Mouse (Mus musculus): ENCODE data around the gene Tlk2.

DNA sequence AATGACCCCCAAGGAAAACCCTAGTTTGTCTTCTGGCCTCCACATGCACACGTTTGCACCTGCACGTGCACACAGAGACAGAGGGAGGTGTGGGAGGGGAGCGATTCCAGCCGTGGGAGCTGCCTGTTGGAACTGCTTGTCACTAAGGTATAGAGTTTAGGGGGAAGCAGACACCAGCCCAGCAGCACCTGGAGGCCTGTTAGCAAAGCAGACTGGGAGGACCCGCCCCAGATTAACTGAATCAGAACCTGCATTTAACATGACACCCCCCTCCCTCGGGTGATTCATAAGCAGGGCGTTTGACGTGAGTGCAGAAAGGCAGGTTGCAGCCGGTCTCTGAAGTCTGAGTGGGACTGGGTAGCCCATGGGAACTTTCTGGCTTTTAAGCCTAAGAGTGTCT, 151.4 kb downstream of the Tlk2 start:
- TF ChIP-seq CTCF (IDR thresholded peaks at IDR 0.05; ENCODE audit: low read depth) (no peak), EP300 (optimal IDR thresholded peaks at IDR 0.05) (no peak)
